Mouse (Mus musculus) heart, postnatal 14 days (tissue): ENCODE results near the gene Gm49601. TPM values are rescaled to one million over a fixed set of nuclear protein-coding genes. Genes with fewer than 3 reads are reported as not detected.

Experiments used
- DNase-seq, 2 experiments: peaks; one replicate each; pipeline ENCODE4 v3.0.0; 2021 to 2022
- intact Hi-C: fragments of 180-260 bp; cut with DNase I; formaldehyde crosslinking; loops from one replicate; pipeline ENCODE4 v1.15.1; 2025
- total RNA-seq, 2 experiments: library from RNA; stranded (reverse); gene quantifications; 2 replicates each; pipeline ENCODE4 v1.2.3; 2021

The Gm49601 gene
- total RNA-seq, 2 experiments from 2014 or later: 2.8 to 4.0 TPM

DNA sequence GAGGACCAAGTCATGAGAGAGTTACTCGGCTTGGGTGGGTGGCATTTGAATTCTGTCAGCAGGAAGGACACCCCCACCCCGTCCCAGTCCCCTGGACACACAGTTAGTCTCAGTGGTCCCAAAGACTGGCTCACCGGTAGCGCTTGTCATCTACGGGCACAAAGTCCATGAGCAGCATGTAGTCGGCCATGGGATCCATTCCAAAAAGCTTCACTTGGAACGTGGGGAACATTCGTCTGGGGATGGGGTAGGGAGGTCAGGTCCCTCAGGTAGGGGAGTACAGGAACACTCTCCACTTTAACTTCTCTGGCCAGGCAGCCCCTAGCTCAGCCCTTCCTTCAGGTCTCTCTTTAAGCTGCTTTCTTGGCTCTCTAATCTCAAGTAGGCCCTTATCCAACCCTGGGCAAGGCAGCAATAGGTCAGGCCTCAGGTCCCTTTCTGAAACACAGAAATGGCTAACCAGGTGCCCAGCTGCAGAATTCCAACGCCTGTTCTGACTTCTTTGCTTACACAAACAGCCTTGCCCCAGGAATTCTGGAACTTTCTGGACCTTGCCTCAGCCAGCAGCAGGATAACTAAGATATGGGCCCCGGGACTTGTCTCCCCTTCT lies 41.2 kb downstream of the Gm49601 start:
- intact Hi-C loops: no loop called here
- no peak for DNase-seq

DNA sequence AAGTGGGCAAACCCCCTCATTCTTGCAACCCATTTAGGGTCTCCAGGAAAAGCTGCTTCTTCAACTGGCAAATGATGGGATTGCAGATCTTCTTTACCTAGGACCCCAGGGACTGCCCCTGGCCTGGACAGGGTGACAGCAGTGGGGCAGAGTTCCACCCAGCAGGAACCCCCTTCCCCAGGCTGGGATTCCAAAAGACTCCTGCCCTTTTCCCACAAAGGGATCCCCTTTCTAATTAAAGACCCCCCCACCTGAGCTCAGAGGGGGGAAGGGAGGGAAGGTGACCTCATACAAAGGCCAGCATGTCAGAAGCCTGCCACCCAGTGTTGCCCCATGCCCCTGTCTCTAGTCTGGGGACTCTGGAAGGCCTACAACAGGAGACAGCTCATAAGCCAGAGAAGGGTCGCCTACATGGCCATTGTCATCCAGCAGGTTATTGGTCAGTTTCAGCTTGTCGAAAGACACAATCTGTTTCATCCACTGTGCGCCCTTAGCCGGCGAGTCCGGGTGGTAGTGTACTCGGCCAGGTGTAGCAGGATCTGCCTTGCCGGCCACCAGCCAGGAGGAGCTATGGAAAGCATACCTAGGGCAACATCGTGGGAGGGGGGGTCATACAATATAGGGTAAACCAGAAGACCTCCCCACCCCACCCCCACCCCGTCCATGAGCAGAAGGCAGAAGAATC lies 42.4 kb downstream of the Gm49601 start:
- DNase-seq: no peak

GRCm38 (mm10) chr16:18583169-18583568 lies 43.1 kb downstream of the Gm49601 start:
- intact Hi-C loops: no loop called here
- DNase-seq: no peak

More for the DNA sequence above, 42.4 kb downstream of the Gm49601 start:
- intact Hi-C loops: no loop called here

DNA sequence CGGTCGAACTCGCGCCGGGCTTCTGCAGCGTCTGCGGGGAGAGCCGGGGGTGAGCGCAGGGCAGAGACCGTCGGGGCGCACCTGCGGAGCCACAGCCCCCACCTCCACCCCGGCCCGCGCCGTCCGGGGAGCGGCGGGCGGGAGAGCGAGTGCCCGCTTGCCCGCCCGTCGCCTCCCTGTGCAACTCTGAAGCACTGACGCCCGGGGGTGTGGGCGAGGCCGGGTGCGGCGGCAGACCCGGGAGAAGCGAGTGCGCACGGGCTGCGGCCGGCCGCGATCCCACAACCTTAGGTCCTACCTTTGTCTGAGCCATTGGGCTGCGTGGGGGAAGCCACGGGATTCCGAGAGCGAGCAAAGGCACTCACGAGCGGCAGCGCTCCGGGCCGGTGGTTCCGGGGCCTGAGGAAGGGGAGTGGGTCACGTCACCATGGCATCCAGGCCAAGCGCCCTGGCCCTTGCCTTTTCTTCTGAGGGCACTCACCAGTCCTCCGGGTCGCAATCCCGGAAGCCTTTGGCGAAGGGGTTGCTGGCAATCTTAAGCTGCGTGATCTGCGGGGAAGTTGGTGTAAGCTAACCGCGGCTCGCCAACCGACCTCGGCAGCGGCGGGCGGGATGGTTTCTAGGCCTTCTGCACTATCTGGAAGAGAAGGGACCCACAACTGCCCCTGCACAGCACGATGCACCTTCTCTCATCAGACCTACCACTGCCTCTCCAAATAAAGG lies 43.6 kb downstream of the Gm49601 start:
- intact Hi-C loops: no loop called here
- no peak for DNase-seq

- intact Hi-C loops: no loop called here
- DNase-seq: peak in 1 of 2 experiments; percentile 38
Measured at GRCm38 (mm10) chr16:18581623-18582205, 44.5 kb downstream of the Gm49601 start.

GRCm38 (mm10) chr16:18581050-18581622 lies 45.1 kb downstream of the Gm49601 start:
- no peak for DNase-seq
- intact Hi-C loops: no loop called here

DNA sequence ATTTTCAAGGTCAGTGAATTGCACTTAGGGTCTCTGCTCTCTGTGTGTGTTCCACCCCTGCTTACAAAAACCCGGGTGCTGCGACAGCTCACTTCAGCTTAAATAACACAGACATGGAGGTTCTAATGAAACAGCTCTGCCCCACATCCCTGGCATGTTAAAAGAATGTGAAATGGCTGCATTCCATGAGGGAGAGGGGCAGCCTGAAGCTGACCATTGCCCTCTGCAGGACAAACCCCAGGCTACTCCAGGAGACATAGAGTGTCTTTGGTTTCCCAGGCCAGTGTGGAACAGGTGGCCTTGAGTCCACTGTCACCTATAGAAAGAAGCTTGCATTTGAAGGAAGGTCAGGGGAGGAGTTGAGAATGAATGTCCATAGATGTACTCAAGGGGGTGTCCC lies 45.8 kb downstream of the Gm49601 start:
- no peak for DNase-seq
- intact Hi-C loops: no loop called here

- DNase-seq: no peak
- intact Hi-C loops: no loop called here
Measured at GRCm38 (mm10) chr16:18577599-18578160, 48.5 kb downstream of the Gm49601 start.

DNA sequence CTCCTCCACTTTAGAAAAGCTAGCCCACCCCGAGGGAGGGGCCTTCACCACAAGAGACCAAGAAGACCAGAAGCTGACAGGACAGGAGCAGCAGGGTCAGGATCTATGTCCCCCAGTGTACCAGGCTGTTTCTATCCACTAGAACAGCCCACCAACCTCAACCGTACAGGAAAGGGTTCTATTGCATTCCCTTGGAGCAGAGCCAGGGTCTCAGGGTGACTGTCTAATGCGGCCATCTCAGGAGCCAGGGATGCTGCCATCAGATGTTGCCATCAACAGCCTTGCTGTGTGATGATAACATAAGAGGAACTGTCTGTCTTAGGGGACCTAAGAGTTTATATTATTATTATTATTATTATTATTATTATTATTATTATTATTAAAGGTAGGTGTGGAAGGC lies 49.2 kb downstream of the Gm49601 start:
- intact Hi-C loops: no loop called here
- no peak for DNase-seq

DNA sequence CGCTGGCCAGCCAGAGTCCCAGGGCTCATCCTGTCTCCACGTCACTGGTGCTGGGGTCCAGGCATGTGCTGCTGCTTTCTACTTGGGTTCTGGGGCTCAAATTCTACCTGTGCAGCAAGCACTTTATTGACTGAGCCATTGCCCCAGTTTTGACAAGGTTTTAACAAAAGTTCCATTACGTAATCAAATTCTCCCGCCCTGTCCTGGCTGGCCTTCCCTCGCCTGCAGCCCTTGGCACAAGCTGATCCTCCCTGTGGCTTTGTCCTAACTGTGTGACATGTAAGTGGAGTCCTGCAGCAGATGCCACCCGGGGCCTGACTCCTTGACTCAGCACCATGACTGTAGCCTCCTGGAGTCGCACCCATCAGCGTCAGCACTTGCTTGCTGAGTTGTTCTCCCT lies 52.0 kb downstream of the Gm49601 start:
- intact Hi-C loops: no loop called here
- DNase-seq: no peak

Other genes with a start within 250 kb of the Gm49601 start
- gene Txnrd2, start 200.0 kb downstream of the Gm49601 start, total RNA-seq: 10 to 100 TPM; 29.9 to 34.6 TPM
- gene Comt, start 199.6 kb downstream of the Gm49601 start, total RNA-seq: 100 to 1,000 TPM; 119 to 127 TPM
- gene Gnb1l, start 127.7 kb downstream of the Gm49601 start, total RNA-seq: 1 to 10 TPM; 4.5 to 6.4 TPM
- 1 to 10 TPM; 2.5 to 4.3 TPM for gene Rtl10, start 127.5 kb downstream of the Gm49601 start, total RNA-seq
- under 1 TPM; 0.48 to 0.76 TPM for gene Tbx1, start 35.8 kb downstream of the Gm49601 start, total RNA-seq
- under 1 TPM in 1 of 2 experiments, not detected in 1; 0.29 TPM for gene Gp1bb, start 4.0 kb downstream of the Gm49601 start, total RNA-seq
- gene Sept5, start 3.5 kb upstream of the Gm49601 start, total RNA-seq: 1 to 10 TPM; 6.7 to 7.6 TPM
- 10 to 100 TPM; 52.8 to 62.4 TPM for gene Cldn5, start 150.4 kb upstream of the Gm49601 start, total RNA-seq
- 10 to 100 TPM; 56.5 to 61.4 TPM for gene Ufd1, start 185.4 kb upstream of the Gm49601 start, total RNA-seq
- gene Cdc45, start 185.6 kb upstream of the Gm49601 start, total RNA-seq: 1 to 10 TPM; 4.9 to 5.0 TPM
- 10 to 100 TPM; 18.3 to 19.2 TPM for gene 2510002D24Rik, start 210.2 kb upstream of the Gm49601 start, total RNA-seq
- not detected for gene Gm28539, start 210.2 kb upstream of the Gm49601 start, total RNA-seq